Mouse (Mus musculus): ENCODE measurements around the gene Chfr. TPM values are rescaled to one million over a fixed set of nuclear protein-coding genes. Genes with fewer than 3 reads are reported as not detected.

Chfr gene
- polyA plus RNA-seq, 1 experiment from 2014 or later, result 33.4 TPM

- no peak overlapping the region for H3K4me2 ChIP-seq (ENCODE audit: low read depth, severe bottlenecking)
- no peak overlapping the region for H3K27ac ChIP-seq (replicated peaks; ENCODE audit: low read depth, low read length)
- H3K4me3 ChIP-seq (ENCODE audit: low read depth, low read length), result no peak overlapping the region
- WGBS, result 87% methylated on average over 10 of the region's 10 CpGs
- DNase-seq (ENCODE audit: low spot score), result no peak
- H3K36me3 ChIP-seq (ENCODE audit: control insufficient read depth, insufficient read depth, low read length), result peaks cover 11% of the 10 kb centered on the region; the same call in 1 of the 2 replicates
- H3K27me3 ChIP-seq (ENCODE audit: control insufficient read depth, insufficient read depth, low read length), result no peaks in the 10 kb centered on the region
- ATAC-seq (ENCODE audit: insufficient number of reproducible peaks, low FRiP score, low TSS enrichment, low read depth), result no peak
- no peaks in the 10 kb centered on the region for H3K9me3 ChIP-seq (ENCODE audit: control insufficient read depth, low read length)
- H3K9ac ChIP-seq (ENCODE audit: low read length), result no peak overlapping the region
- H3K4me1 ChIP-seq (ENCODE audit: control insufficient read depth, insufficient read depth, low read length), result no peaks in the 10 kb centered on the region
These were observed 67.7 kb downstream of the Chfr start for GRCm38 (mm10) chr5:110203164-110203895.

- 85% methylated on average over 6 of the region's 6 CpGs for WGBS
- ATAC-seq (ENCODE audit: insufficient number of reproducible peaks, low FRiP score, low TSS enrichment, low read depth) (no peak), DNase-seq (ENCODE audit: low spot score) (no peak)
- no peaks in the 10 kb centered on the region for H3K27me3 ChIP-seq (ENCODE audit: control insufficient read depth, insufficient read depth, low read length)
- no peaks in the 10 kb centered on the region for H3K4me1 ChIP-seq (ENCODE audit: control insufficient read depth, insufficient read depth, low read length)
- peaks cover 16% of the 10 kb centered on the region; the same call in 1 of the 2 replicates for H3K36me3 ChIP-seq (ENCODE audit: control insufficient read depth, insufficient read depth, low read length)
- H3K9me3 ChIP-seq (ENCODE audit: control insufficient read depth, low read length), result no peaks in the 10 kb centered on the region
- no peak overlapping the region for H3K9ac ChIP-seq (ENCODE audit: low read length)
- H3K4me3 ChIP-seq (ENCODE audit: low read depth, low read length), result no peak overlapping the region
- H3K4me2 ChIP-seq (ENCODE audit: low read depth, severe bottlenecking), result no peak overlapping the region
- no peak overlapping the region for H3K27ac ChIP-seq (replicated peaks; ENCODE audit: low read depth, low read length)
These were observed 69.1 kb downstream of the Chfr start for GRCm38 (mm10) chr5:110204777-110205176.

- H3K9me3 ChIP-seq (ENCODE audit: control insufficient read depth, low read length), result no peaks in the 10 kb centered on the region
- H3K27me3 ChIP-seq (ENCODE audit: control insufficient read depth, insufficient read depth, low read length), result no peaks in the 10 kb centered on the region
- no peak overlapping the region for H3K27ac ChIP-seq (replicated peaks; ENCODE audit: low read depth, low read length)
- H3K4me3 ChIP-seq (ENCODE audit: low read depth, low read length), result no peak overlapping the region
- no peaks in the 10 kb centered on the region for H3K4me1 ChIP-seq (ENCODE audit: control insufficient read depth, insufficient read depth, low read length)
- WGBS, result 95% methylated on average over 2 of the region's 2 CpGs
- H3K9ac ChIP-seq (ENCODE audit: low read length), result no peak overlapping the region
- peaks cover 23% of the 10 kb centered on the region for H3K36me3 ChIP-seq (ENCODE audit: control insufficient read depth, insufficient read depth, low read length)
- H3K4me2 ChIP-seq (ENCODE audit: low read depth, severe bottlenecking), result no peak overlapping the region
- ATAC-seq (ENCODE audit: insufficient number of reproducible peaks, low FRiP score, low TSS enrichment, low read depth) (no peak), DNase-seq (ENCODE audit: low spot score) (no peak)
These were observed 75.7 kb downstream of the Chfr start for GRCm38 (mm10) chr5:110211312-110211711.

DNA sequence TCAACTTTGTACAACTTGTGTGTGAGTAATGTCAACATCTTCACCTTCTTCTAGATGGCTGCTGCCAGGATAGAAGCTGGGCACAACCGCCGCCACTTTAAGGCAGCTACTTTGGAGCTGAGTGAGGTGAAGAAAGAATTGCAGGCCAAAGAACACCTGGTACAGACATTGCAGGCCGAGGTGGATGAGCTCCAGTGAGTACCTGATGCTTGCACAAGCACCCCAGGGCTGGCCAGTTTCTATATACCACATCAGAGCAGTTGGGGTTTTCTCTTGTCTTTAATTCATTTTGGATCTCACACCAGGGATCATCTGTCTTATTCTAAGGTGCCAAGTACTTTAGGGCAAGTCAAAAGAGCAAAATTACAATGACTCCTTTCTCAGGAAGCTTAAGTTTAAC lies 81.1 kb downstream of the Chfr start:
- H3K4me2 ChIP-seq (ENCODE audit: low read depth, severe bottlenecking), result no peak overlapping the region
- peaks cover 25% of the 10 kb centered on the region for H3K36me3 ChIP-seq (ENCODE audit: control insufficient read depth, insufficient read depth, low read length)
- H3K27ac ChIP-seq (replicated peaks; ENCODE audit: low read depth, low read length), result no peak overlapping the region
- H3K9ac ChIP-seq (ENCODE audit: low read length), result no peak overlapping the region
- H3K4me1 ChIP-seq (ENCODE audit: control insufficient read depth, insufficient read depth, low read length), result no peaks in the 10 kb centered on the region
- no peak overlapping the region for H3K4me3 ChIP-seq (ENCODE audit: low read depth, low read length)
- no peaks in the 10 kb centered on the region for H3K9me3 ChIP-seq (ENCODE audit: control insufficient read depth, low read length)
- DNase-seq (ENCODE audit: low spot score) (no peak), ATAC-seq (ENCODE audit: insufficient number of reproducible peaks, low FRiP score, low TSS enrichment, low read depth) (no peak)
- no peaks in the 10 kb centered on the region for H3K27me3 ChIP-seq (ENCODE audit: control insufficient read depth, insufficient read depth, low read length)
- WGBS, result 91% methylated on average over 3 of the region's 3 CpGs

- Histone ChIP-seq H3K27ac (replicated peaks; ENCODE audit: low read depth, low read length) (no peak overlapping the region), H3K9me3 (ENCODE audit: control insufficient read depth, low read length) (no peaks in the 10 kb centered on the region), H3K36me3 (ENCODE audit: control insufficient read depth, insufficient read depth, low read length) (peaks cover 15% of the 10 kb centered on the region; the same call in 1 of the 2 replicates), H3K4me1 (ENCODE audit: control insufficient read depth, insufficient read depth, low read length) (no peaks in the 10 kb centered on the region), H3K4me2 (ENCODE audit: low read depth, severe bottlenecking) (no peak overlapping the region), H3K27me3 (ENCODE audit: control insufficient read depth, insufficient read depth, low read length) (no peaks in the 10 kb centered on the region), H3K9ac (ENCODE audit: low read length) (no peak overlapping the region), H3K4me3 (ENCODE audit: low read depth, low read length) (no peak overlapping the region)
- no peak for DNase-seq (ENCODE audit: low spot score)
- WGBS, result 96% methylated on average over 4 of the region's 4 CpGs
- no peak for ATAC-seq (ENCODE audit: insufficient number of reproducible peaks, low FRiP score, low TSS enrichment, low read depth)
These were observed 84.7 kb downstream of the Chfr start for GRCm38 (mm10) chr5:110220331-110220730.

Other genes with a start within 250 kb of the Chfr start
- gene Gm15446, start 212.4 kb upstream of the Chfr start, polyA plus RNA-seq (2014; fragmentation: Nextera tagmentation; extraction: Ambion mirVana), result 0.51 and 0.81 TPM in 2 replicates
- gene Zfp932, start 139.3 kb upstream of the Chfr start, polyA plus RNA-seq (2014; fragmentation: Nextera tagmentation; extraction: Ambion mirVana), result 23.2 and 24.8 TPM in 2 replicates
- 3.7 and 8.3 TPM in 2 replicates for gene Gm17655, start 63.3 kb upstream of the Chfr start, polyA plus RNA-seq (2014; fragmentation: Nextera tagmentation; extraction: Ambion mirVana)
- 0.64 and 1.6 TPM in 2 replicates for gene Gm35315, start 41.4 kb upstream of the Chfr start, polyA plus RNA-seq (2014; fragmentation: Nextera tagmentation; extraction: Ambion mirVana)
- 0.57 and 0.75 TPM in 2 replicates for gene Plcxd1, start 35.9 kb upstream of the Chfr start, polyA plus RNA-seq (2014; fragmentation: Nextera tagmentation; extraction: Ambion mirVana)
- 27.4 and 29.7 TPM in 2 replicates for gene Gtpbp6, start 27.6 kb upstream of the Chfr start, polyA plus RNA-seq (2014; fragmentation: Nextera tagmentation; extraction: Ambion mirVana)
- gene Zfp605, start 25.8 kb upstream of the Chfr start, polyA plus RNA-seq (2014; fragmentation: Nextera tagmentation; extraction: Ambion mirVana), result 4.1 and 4.2 TPM in 2 replicates
- gene Golga3, start 40.9 kb downstream of the Chfr start, polyA plus RNA-seq (2014; fragmentation: Nextera tagmentation; extraction: Ambion mirVana), result 25.2 and 26.3 TPM in 2 replicates
- gene Ankle2, start 95.2 kb downstream of the Chfr start, polyA plus RNA-seq (2014; fragmentation: Nextera tagmentation; extraction: Ambion mirVana), result 44.4 and 47.5 TPM in 2 replicates
- 97.2 and 99.0 TPM in 2 replicates for gene Pgam5, start 134.1 kb downstream of the Chfr start, polyA plus RNA-seq (2014; fragmentation: Nextera tagmentation; extraction: Ambion mirVana)
- gene Pxmp2, start 150.3 kb downstream of the Chfr start, polyA plus RNA-seq (2014; fragmentation: Nextera tagmentation; extraction: Ambion mirVana), result 9.8 and 10.9 TPM in 2 replicates
- 46.7 and 50.4 TPM in 2 replicates for gene Pole, start 150.5 kb downstream of the Chfr start, polyA plus RNA-seq (2014; fragmentation: Nextera tagmentation; extraction: Ambion mirVana)
- gene P2rx2, start 207.4 kb downstream of the Chfr start, polyA plus RNA-seq (2014; fragmentation: Nextera tagmentation; extraction: Ambion mirVana), result 0.56 and 0.72 TPM in 2 replicates
- gene Lrcol1, start 208.9 kb downstream of the Chfr start, polyA plus RNA-seq (2014; fragmentation: Nextera tagmentation; extraction: Ambion mirVana), result not detected in 2 replicates